Mouse (Mus musculus) kidney, postnatal 10 days (tissue): ENCODE measurements at regions not wholly inside any gene's neighbourhood (a gene's known extent, or its start where the extent isn't known, plus 50 kb on each side); places are given as distances from the start of the nearest gene placed in this dataset.
A peak's percentile ranks its signal among the peaks of the same experiment; 100 is the strongest.

ENCODE experiments used
- DNase-seq: peaks from one replicate; pipeline ENCODE4 v3.0.0; 2021; ENCODE audit warnings: mixed read lengths

GRCm38 (mm10) chr10:95085688-95086268 lies 141.1 kb upstream of the Plxnc1 start:
- no peak for DNase-seq

DNA sequence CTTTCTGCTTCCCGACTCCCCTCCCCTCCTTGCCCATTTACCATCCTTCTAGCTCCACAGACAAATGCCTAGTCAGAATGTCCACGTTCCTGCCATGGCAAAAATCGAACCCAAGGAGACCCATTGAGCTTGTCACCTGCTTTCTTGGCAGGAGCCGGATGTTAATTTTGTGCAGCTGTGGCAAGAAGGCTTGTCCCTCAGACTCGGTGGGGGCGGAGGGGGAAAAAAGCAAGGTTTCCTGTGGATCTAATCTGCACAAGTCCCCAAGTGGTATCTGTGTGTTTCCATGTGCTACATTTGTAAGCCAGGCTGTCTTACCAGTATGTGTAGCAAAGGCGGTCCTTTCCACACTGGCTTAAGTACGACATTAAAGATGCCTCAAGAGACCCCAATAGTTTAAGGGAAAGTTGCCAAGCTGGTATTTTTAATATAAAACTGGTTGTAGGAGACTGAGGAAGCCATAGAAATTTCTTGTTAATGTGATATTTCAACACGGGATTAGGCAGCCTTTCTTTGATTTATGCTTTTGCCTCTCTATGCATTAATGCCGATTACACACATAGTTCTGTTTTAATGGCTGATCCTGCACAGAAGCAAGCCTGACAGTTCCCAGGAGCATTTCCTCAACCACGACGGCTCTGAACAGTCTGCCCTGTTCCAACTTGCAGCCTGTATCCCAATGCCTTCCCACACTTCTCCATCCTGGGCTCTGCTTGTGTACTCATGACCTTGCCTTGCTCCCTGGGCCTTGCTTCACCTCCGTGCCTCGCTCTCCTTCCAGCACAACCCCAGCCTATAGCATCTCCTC lies 138.9 kb upstream of the Plxnc1 start:
- no peak for DNase-seq

GRCm38 (mm10) chr10:95082634-95083033 lies 138.0 kb upstream of the Plxnc1 start:
- DNase-seq, result no peak

GRCm38 (mm10) chr10:95079979-95080378 lies 135.3 kb upstream of the Plxnc1 start:
- DNase-seq, result no peak

- DNase-seq, result no peak
Measured at GRCm38 (mm10) chr10:95076421-95076820, 131.8 kb upstream of the Plxnc1 start.

- DNase-seq, result no peak
Measured at GRCm38 (mm10) chr10:95075897-95076296, 131.3 kb upstream of the Plxnc1 start.

DNA sequence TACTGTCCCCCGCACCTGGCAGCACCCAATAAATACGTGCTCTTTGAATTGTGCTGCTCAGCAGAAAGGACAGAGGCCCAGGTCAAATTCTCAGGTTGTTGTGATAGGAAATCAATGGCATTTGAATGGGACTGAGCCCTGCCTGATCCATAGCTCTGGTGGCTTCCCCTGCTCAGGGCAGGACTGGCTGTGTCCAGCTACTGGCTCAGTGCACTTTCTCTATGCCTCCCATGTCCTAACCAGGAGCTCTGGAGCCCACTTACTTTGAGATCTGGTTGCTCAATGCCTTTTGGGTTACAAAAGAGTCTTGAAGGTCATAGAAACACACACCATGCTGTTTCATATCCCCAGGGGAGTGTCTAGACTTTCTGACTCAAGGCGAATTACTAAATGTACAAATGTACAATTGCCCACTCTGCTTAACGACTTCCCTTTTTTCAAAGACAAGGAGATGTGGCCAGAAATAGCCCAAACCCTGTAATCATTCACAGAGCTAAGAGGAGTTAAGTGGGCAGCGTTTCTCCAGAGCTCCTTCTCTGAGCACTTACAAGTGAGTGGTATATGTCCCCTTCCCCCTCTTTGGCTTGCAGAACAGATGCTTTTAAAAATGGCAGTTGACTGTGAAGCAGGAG lies 130.4 kb upstream of the Plxnc1 start:
- DNase-seq, result no peak

- no peak for DNase-seq
Measured at GRCm38 (mm10) chr10:95074381-95074780, 129.7 kb upstream of the Plxnc1 start.

GRCm38 (mm10) chr10:95067971-95068370 lies 123.3 kb upstream of the Plxnc1 start:
- DNase-seq, result no peak

GRCm38 (mm10) chr10:95066774-95067173 lies 122.1 kb upstream of the Plxnc1 start:
- DNase-seq, result no peak

DNA sequence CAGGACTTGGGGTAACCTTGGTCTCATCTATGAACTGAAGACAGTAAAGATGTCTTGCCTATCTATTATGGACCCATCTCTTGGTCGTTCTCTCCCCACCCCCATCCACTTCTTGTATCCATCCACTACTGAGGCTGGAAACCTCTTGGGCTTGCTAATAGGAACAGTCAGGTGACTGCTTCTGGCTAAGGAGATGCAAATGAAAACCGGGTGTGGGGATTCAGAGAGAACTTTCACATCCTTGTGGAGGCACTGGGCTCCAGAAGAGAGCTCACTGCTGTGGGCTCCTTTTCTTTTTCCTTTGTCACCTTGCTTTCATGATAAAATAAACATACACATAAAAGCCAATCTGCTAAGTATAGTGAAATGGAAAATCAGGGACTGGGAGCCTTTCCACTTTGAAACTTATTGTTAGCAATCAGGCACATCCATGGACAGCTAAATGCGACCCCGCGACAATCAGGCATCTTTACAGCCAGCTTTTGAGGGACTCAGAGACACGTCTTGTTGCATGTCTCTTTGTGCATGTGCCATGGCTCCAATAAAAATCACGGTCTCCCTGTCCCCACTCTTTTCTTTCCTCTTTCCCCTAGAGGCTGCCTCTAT lies 115.0 kb upstream of the Plxnc1 start:
- DNase-seq, result no peak

DNA sequence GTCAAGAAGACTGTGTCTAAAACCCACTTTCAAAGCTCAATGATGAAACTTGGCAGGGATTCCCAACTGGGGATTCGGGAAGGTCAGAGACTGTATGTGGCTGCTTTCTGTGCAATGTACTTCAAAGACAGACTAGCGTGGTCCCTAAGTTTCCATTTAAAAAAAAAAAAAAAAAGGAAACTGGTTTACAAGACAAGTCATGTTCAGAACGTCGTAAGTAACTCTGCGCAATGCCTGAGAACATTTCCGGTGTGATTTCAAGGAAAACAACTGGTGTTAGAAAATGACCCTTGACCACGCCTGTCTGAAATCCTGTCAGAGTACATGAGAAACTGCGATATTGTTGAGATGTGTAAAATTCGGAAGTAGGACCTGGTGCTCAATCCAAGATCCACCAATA lies 114.4 kb upstream of the Plxnc1 start:
- DNase-seq, result no peak

GRCm38 (mm10) chr10:95057051-95057714 lies 112.5 kb upstream of the Plxnc1 start:
- DNase-seq, result no peak

DNA sequence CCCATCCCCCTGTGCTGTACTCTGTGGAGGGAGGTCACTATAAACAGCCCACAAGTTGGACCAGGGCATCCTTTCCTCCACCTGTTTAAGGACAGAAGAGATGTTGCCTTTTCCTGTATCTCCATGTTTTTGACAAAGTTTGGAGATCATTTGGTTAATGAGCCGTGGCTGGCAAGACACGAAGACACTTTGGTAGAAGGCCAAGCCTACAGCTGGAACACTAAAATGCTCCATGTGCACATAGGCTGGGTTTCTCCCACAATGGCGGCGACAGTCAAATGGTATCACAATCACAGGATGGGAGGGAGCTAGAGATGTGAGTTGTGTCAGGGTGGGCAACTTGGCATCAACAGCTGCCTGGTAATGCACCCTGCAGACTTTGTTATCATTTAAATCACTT lies 111.9 kb upstream of the Plxnc1 start:
- peak; percentile 15 for DNase-seq

GRCm38 (mm10) chr10:95054869-95055268 lies 110.2 kb upstream of the Plxnc1 start:
- DNase-seq, result no peak

GRCm38 (mm10) chr10:95048790-95049189 lies 104.2 kb upstream of the Plxnc1 start:
- DNase-seq, result no peak

GRCm38 (mm10) chr10:95043978-95044377 lies 99.3 kb upstream of the Plxnc1 start:
- peak; percentile 79 for DNase-seq

DNA sequence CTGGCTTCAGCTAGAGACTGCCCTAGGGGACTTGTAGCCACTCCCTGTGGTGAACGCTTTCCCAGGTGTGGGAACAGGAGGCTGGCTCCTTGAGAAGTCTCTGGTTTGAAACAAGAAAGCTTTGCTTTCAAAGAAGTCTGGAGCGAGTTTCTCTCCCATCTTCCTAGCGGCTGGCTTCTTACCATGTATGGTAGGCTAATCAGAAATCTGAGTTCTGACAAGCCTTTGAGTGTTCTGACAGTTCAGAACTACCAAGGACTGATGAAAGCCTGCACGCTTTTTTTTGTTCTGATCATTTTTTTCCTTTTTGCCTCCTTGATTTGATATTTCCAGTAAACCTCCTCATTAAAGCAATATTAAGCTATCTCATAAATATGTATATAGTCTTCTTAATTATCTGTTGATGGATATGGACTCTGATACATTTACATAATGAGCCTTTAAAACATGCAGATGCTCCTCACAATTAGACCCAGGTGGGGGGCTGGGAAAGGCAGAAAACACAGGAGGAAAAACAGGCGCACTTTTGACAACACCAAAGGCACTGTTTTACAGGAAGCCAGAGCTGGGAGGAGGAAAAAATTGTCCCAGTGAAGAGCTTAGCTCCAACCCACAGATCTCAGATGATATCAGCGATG lies 95.7 kb upstream of the Plxnc1 start:
- DNase-seq, result no peak

DNA sequence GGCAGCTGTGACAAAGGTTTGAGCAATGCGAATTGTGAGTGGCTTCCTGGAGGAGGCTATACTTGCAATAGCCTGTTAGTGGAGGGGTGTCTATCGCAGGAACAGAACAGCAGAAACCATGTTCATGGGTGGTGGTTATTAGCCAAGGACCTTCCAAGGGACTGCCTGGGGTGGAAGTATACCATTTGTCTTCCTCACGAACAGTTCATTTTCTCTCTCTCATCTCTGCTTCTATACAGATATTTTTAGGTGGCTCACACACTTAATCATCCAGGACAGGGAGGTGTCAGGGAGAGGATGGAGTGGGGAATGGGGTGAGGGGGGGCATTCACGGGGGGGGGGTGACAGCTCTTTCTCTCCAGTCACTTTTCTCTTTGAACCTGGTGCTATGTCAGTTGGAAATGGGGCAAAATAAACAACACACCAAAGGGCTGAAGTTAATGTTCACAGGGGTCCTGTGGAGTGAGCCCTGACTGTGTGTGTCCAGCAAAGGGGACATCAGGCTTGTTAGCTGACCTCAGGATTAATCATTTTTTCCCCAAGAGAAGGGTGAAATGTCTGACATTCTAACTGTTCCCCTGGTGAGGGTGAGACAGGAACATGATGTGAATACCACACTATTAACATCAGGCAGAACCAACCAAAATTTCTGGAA lies 91.5 kb upstream of the Plxnc1 start:
- no peak for DNase-seq

GRCm38 (mm10) chr10:95035371-95035770 lies 90.7 kb upstream of the Plxnc1 start:
- DNase-seq, result no peak

GRCm38 (mm10) chr10:95034566-95034965 lies 89.9 kb upstream of the Plxnc1 start:
- no peak for DNase-seq
